Mouse (Mus musculus) megakaryocyte, embryonic 14.5 days (primary cell): ENCODE measurements around the gene Slc1a7.

Experiments used
- FLI1 ChIP-seq: IDR thresholded peaks from 2 replicates; pipeline ENCODE4 v1.6.1; 2012; ENCODE audit warnings: low read length, inconsistent platforms, mixed read lengths
- GATA1 ChIP-seq: IDR thresholded peaks from 3 replicates; pipeline ENCODE4 v1.6.1; 2012; ENCODE audit warnings: mixed read lengths, low read length, inconsistent platforms, borderline replicate concordance

- no peak for TF ChIP-seq FLI1
- TF ChIP-seq GATA1: no peak
Observed at GRCm38 (mm10) chr4:107998641-107999332, 30.7 kb downstream of the Slc1a7 start.
